Mouse (Mus musculus): Measurements from ENCODE around the gene Prkcz. TPM values are rescaled to one million over a fixed set of nuclear protein-coding genes. Genes with fewer than 3 reads are reported as not detected.

Gene Prkcz
- polyA plus RNA-seq (2016; fragmentation: Nextera tagmentation; extraction: Ambion mirVana) = 12.4 and 13.7 TPM in 2 replicates

DNA sequence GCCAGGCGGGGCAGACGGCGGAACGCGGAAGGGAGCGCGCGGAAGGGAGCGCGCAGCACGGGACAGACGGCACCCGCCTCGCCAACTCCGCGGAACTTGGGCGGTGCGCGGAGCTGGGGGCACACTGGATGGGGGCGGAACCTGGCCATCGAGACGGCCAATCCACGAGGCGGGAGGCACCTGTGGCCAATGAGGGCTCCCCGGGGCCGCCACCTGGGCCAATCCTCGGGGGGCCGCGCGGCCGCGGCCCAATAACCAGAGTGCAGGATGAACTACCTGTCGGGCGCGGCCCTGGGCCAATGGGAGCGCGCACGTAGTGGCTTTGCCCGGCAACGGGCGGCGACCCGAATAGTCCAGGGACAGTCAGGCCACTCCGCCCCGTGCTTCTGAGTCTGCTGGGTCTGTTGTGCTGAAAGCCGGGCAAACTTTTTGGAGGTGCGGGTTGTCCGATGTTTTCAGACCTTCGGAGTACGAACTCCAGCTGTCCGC is at the start of gene Prkcz:
Gene Prkcz, minus strand, starts transcription at position 59 of the 489 bp plus-strand sequence.
- H3K27me3 ChIP-seq (replicated peaks; ENCODE audit: low read depth, poor library complexity, severe bottlenecking) = peaks cover 82% of the 10 kb centered on the region
- DNase-seq (ENCODE audit: low spot score) = peak; percentile 90

DNA sequence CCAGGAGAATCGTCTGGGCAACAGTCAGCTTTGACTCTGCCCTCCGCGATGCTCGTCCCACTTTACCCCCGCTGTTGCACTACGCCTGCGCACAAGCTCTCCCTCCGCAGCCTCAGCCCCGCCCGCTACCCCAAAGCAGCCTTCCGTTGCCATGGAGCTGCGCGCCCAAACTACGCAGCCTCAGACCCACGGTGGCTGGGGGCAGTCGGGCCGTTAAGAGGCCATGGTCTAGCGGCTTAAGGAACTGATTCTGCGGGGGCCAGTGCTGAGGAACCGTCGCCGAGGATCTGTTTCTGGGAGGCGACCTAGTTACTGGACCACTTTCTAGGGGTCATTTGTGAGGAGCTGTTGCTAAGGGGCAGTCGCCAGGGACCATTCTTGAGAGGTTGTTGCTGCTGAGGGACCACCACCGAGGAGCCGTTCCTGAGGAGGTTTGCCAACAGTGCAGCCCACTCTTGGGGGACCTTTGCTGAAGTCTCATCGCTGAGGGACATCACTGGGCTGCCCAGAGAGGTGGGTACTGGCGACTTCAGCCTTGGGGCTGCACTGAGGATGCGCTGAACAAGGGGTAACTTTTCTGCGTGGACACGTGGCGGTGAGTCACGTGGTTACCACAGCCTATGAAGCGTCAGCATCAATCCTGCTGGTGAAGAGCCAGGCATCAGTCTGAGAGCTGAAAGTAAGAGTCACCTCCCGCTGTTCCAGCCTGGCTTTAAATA is 48.1 kb upstream of the Prkcz start, which contains the start of gene Cfap74:
Gene Cfap74, plus strand, starts transcription at position 133 of the 719 bp plus-strand sequence.
- peak within 1 kb of the TSS; percentile 72 for H3K4me3 ChIP-seq
- peak within 1 kb of the TSS; percentile 85 for H3K27ac ChIP-seq (replicated peaks)
- peak; percentile 94 for DNase-seq (ENCODE audit: low spot score)
- under 1% methylated on average over 35 of the region's 35 CpGs for WGBS
- H3K9me3 ChIP-seq = 0 out of 2 replicates have a peak, but pooled peaks cover 3% of the 10 kb centered on the region
- peaks cover 9% of the 10 kb centered on the region; the same call in 1 of the 2 replicates for H3K27me3 ChIP-seq (replicated peaks; ENCODE audit: low read depth, poor library complexity, severe bottlenecking)
- H3K4me1 ChIP-seq = peaks cover 13% of the 10 kb centered on the region
- no peaks in the 10 kb centered on the region for H3K36me3 ChIP-seq (replicated peaks)

More for the DNA sequence above, at the start of gene Prkcz:
- Histone ChIP-seq H3K36me3 (replicated peaks) (no peaks in the 10 kb centered on the region), H3K27ac (replicated peaks) (peak within 1 kb of the TSS; percentile 45; the same call in 1 of the 2 replicates), H3K4me3 (peak within 1 kb of the TSS; percentile 63), H3K9me3 (no peaks in the 10 kb centered on the region), H3K4me1 (peaks cover 38% of the 10 kb centered on the region)
- under 1% methylated on average over 51 of the region's 51 CpGs for WGBS

DNA sequence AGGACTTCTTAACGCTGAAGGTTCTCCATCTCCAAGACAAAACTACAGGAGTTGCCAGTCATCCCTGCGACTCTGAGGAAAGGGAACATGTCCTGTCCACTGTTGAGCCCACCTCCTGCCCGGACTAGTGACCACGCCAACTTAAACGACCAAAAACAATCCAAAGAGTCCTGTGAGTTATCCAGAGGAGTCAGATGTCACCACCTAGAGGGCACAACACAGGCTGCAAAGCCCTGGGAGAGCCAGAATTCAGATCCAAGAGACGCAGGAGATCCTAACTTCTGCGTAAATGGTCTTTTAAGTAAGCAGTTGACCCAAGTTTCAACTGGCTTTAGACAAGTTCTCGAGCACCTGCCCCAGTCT is 47.5 kb upstream of the Prkcz start:
- Histone ChIP-seq H3K27ac (replicated peaks) (peak overlapping the region; percentile 85), H3K4me3 (peak overlapping the region; percentile 72), H3K9me3 (0 out of 2 replicates have a peak, but pooled peaks cover 5% of the 10 kb centered on the region), H3K27me3 (replicated peaks; ENCODE audit: low read depth, poor library complexity, severe bottlenecking) (peaks cover 9% of the 10 kb centered on the region; the same call in 1 of the 2 replicates), H3K36me3 (replicated peaks) (no peaks in the 10 kb centered on the region), H3K4me1 (peaks cover 13% of the 10 kb centered on the region)
- WGBS = 2% methylated on average over 8 of the region's 8 CpGs
- DNase-seq (ENCODE audit: low spot score) = no peak

DNA sequence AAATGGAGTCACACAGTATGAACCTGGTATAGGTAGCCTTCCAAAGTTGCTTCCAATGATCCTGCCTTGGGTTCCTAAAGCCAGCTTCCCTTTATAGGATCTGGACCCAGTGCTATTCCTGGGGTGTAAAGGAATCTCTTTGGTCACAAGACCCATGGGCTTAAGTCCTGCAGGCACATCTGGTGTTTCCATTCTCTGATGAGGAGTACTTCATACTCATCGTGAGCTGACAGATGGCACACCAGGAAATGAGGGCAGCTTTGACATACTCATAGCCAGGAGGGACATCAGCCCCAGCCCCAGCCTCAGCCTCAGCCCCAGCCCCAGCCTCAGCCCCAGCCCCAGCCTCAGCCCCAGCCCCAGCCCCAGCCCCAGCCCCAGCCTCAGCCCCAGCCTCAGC is 41.3 kb upstream of the Prkcz start:
- Histone ChIP-seq H3K27ac (replicated peaks) (no peak overlapping the region), H3K36me3 (replicated peaks) (no peaks in the 10 kb centered on the region), H3K4me1 (peaks cover 10% of the 10 kb centered on the region), H3K4me3 (no peak overlapping the region), H3K9me3 (0 out of 2 replicates have a peak, but pooled peaks cover 5% of the 10 kb centered on the region), H3K27me3 (replicated peaks; ENCODE audit: low read depth, poor library complexity, severe bottlenecking) (peaks cover 46% of the 10 kb centered on the region)
- DNase-seq (ENCODE audit: low spot score) = no peak
- 73% methylated on average over 1 of the region's 1 CpGs for WGBS

DNA sequence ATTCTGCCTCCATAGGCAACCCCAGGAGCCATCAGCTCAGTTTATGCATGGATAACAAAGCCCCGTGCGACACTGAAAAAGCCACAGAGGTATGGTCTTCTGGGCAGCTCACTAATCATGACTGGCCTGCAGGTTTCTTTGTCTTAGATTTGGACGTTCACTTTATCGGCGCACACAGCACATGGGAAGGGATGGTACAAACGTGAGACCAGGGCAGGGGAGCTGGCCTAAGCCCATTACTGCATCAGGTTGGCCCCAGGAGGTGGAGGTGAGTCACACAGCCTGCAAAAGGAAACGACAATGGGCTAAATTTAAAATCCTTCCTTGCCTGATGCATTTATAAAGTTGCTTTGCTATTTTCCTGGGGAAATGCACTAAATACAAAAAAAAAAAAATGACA is 40.0 kb upstream of the Prkcz start:
- WGBS = 74% methylated on average over 7 of the region's 7 CpGs

DNA sequence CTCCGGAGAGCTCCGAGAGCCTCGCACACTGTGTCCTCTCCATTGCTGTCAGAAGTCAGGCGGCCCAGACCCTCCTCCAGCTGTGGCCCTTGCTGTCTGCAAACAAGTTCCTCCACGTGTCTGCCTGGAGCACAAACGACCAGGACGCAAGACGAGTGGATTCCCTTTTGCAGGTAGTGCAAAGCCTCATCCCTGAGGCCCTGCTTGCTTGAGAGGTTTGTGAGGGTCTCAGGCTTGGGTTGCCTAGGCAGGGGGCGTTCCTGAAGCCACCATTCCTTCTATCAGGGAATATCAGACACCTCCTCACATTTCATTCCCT is 37.0 kb upstream of the Prkcz start:
- Histone ChIP-seq H3K36me3 (replicated peaks) (no peaks in the 10 kb centered on the region), H3K27me3 (replicated peaks; ENCODE audit: low read depth, poor library complexity, severe bottlenecking) (peaks cover 61% of the 10 kb centered on the region), H3K4me3 (peak overlapping the region; percentile 58), H3K4me1 (peaks cover 12% of the 10 kb centered on the region), H3K27ac (replicated peaks) (no peak overlapping the region), H3K9me3 (no peaks in the 10 kb centered on the region)
- 4% methylated on average over 9 of the region's 9 CpGs for WGBS
- no peak for DNase-seq (ENCODE audit: low spot score)

More for the DNA sequence above, 40.0 kb upstream of the Prkcz start:
- Histone ChIP-seq H3K27ac (replicated peaks) (no peak overlapping the region), H3K4me1 (peaks cover 12% of the 10 kb centered on the region), H3K36me3 (replicated peaks) (no peaks in the 10 kb centered on the region), H3K4me3 (no peak overlapping the region), H3K9me3 (0 out of 2 replicates have a peak, but pooled peaks cover 5% of the 10 kb centered on the region), H3K27me3 (replicated peaks; ENCODE audit: low read depth, poor library complexity, severe bottlenecking) (peaks cover 50% of the 10 kb centered on the region)
- no peak for DNase-seq (ENCODE audit: low spot score)

DNA sequence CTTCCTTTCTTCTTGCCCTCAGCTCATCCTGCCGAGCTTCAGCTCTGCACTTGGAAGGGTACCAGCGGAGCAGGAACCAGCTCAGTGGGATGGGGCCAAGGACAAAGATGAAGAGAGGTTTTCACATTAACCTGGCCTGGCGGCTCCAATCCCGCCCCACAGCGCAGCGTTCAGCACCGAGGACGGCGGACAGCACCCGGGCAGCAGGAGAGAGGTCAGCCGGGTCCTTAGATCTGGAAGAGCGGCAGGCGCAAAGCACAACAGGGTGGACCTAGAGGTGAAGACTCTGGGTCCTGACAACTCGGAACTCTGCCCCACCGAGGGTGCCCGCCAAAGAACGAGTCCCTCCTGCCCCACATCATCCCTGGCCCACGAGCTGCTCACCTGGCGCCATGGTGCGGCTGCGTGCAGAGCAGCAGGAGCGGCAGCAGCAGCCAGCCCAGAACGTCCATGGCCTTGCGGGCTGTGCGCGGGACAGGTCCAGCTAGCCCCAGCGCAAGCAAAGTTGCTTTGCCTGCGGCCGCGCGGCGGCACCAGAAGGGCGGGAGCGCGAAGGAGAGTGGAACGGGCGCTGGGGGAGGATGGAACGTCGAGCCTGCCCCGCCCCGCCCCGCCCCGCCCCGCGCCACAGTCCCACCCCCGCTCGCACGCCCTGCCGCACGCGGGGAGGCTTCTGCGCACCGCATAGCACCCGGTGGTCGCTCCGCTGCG is 36.5 kb upstream of the Prkcz start, which contains the start of gene Gabrd:
Gene Gabrd, minus strand, starts transcription at position 602 of the 711 bp plus-strand sequence.
- whole genome bisulfite sequencing = under 1% methylated on average over 57 of the region's 57 CpGs
- Histone ChIP-seq H3K36me3 (replicated peaks) (no peaks in the 10 kb centered on the region), H3K9me3 (no peaks in the 10 kb centered on the region), H3K27ac (replicated peaks) (no peak within 1 kb of the TSS), H3K27me3 (replicated peaks; ENCODE audit: low read depth, poor library complexity, severe bottlenecking) (peaks cover 61% of the 10 kb centered on the region), H3K4me1 (peaks cover 12% of the 10 kb centered on the region), H3K4me3 (peak within 1 kb of the TSS; percentile 58)
- peak; percentile 85 for DNase-seq (ENCODE audit: low spot score)

DNA sequence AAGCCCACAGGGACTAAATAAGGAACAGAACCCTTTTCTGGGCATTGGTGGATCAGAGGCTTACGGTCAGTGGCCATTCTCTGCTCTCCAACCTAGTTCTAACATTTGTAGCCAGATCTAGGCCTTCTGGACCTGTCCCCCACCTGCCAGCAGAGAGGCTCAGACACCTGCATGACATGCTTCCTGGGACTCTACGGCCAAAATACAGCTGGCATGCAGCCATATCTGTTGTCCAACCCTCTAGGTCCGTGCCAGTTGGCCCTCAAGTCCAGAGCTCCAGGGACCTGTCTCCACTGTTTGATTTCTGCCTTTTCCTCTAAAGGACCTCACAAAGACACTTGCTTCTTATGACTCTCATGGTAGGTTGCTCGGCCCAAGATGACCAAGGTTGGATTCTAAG is 35.6 kb upstream of the Prkcz start:
- Histone ChIP-seq H3K27ac (replicated peaks) (no peak overlapping the region), H3K4me3 (no peak overlapping the region), H3K27me3 (replicated peaks; ENCODE audit: low read depth, poor library complexity, severe bottlenecking) (peaks cover 61% of the 10 kb centered on the region), H3K4me1 (peaks cover 12% of the 10 kb centered on the region), H3K36me3 (replicated peaks) (no peaks in the 10 kb centered on the region), H3K9me3 (no peaks in the 10 kb centered on the region)
- no peak for DNase-seq (ENCODE audit: low spot score)
- WGBS = 84% methylated on average over 4 of the region's 4 CpGs

DNA sequence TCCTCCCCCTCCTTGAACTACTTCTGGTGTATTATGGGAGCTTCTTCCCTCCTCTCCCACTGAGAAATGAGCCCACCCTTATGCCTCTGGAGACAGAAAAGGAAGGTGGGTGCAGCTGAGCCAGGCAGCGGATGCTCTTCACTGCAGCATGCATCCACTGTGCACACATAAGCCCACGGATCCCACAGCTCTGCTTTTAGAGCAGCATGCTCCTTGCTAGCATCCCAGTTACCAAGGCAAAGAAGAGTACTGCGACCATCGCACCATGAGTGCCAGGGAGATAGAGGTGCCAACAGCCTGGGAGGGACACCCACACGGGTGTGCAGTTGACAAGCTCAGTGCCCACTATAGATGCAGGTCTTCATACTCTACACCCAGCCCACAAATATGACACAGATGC is 34.3 kb upstream of the Prkcz start:
- no peaks in the 10 kb centered on the region for H3K9me3 ChIP-seq
- no peak for DNase-seq (ENCODE audit: low spot score)
- no peak overlapping the region for H3K4me3 ChIP-seq
- H3K27me3 ChIP-seq (replicated peaks; ENCODE audit: low read depth, poor library complexity, severe bottlenecking) = peaks cover 54% of the 10 kb centered on the region
- H3K4me1 ChIP-seq = peaks cover 12% of the 10 kb centered on the region
- H3K36me3 ChIP-seq (replicated peaks) = no peaks in the 10 kb centered on the region
- H3K27ac ChIP-seq (replicated peaks) = no peak overlapping the region
- WGBS = 89% methylated on average over 5 of the region's 5 CpGs

DNA sequence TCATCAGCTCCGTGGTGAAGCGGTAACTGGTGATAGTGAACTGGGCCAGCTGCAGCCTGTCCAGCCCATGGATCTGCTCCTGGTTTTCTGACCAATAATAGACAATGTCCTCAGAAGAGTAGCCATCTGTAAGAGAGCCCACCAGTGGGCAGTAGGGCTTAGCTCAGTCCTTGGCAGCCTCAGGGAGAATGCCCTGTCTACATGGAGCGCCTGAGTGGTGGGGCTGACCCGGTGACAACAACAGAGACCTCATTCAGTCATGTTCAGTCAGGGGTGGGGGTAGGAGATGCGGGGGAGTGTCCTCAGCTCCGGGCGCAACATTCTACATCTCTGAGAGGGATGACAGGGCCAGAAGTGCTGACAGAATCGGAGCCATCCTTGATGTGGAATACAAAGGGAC is 26.0 kb upstream of the Prkcz start:
- no peaks in the 10 kb centered on the region for H3K36me3 ChIP-seq (replicated peaks)
- no peak for DNase-seq (ENCODE audit: low spot score)
- no peaks in the 10 kb centered on the region for H3K9me3 ChIP-seq
- 0 out of 2 replicates have a peak, but pooled peaks cover 4% of the 10 kb centered on the region for H3K27me3 ChIP-seq (replicated peaks; ENCODE audit: low read depth, poor library complexity, severe bottlenecking)
- WGBS = 64% methylated on average over 8 of the region's 8 CpGs
- H3K27ac ChIP-seq (replicated peaks) = no peak overlapping the region
- H3K4me3 ChIP-seq = no peak overlapping the region
- H3K4me1 ChIP-seq = 0 out of 2 replicates have a peak, but pooled peaks cover 5% of the 10 kb centered on the region

DNA sequence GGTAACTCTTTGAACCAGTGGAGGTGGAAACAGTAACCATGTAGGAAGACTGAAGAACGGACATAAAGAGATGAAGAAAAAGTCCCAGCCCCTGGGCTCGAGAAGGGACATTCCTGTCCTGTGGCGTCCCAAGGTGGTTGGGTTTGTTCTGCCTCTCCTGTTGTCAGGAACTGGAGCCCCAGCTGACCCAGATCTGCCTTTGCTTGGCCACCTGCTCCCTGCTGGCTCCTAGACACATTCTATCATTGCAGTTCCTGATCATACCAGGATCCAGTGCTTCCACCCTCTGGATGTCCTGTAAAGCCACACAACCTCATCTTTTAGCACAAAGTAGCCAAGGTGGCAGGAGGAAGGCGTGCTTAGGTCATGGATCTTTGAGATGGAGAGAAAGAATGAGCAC is 22.2 kb upstream of the Prkcz start:
- DNase-seq (ENCODE audit: low spot score) = no peak
- 78% methylated on average over 4 of the region's 4 CpGs for whole genome bisulfite sequencing
- Histone ChIP-seq H3K36me3 (replicated peaks) (no peaks in the 10 kb centered on the region), H3K9me3 (no peaks in the 10 kb centered on the region), H3K4me3 (no peak overlapping the region), H3K4me1 (0 out of 2 replicates have a peak, but pooled peaks cover 5% of the 10 kb centered on the region), H3K27me3 (replicated peaks; ENCODE audit: low read depth, poor library complexity, severe bottlenecking) (0 out of 2 replicates have a peak, but pooled peaks cover 4% of the 10 kb centered on the region), H3K27ac (replicated peaks) (no peak overlapping the region)

DNA sequence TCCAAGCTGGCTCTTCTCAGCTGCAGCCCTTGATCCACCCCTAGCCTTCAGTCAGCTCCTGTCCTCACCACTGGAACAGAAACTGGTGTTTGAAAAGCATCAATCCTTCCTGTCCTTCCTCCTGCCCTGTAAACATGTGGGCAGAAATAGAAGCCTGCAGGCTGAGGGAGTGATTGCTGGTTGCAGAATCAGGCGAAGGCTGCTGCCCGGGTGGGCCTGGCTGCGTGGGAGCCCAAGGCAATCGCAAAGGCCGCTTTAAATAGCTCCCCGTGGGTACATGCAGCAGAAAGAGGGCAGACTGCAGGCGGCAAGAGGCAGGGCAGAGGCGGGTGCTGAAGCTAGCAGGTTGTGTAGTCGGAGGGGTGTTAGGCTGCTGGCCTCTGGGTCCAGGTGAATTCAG is 21.6 kb upstream of the Prkcz start:
- DNase-seq (ENCODE audit: low spot score) = no peak
- Histone ChIP-seq H3K36me3 (replicated peaks) (no peaks in the 10 kb centered on the region), H3K27ac (replicated peaks) (no peak overlapping the region), H3K27me3 (replicated peaks; ENCODE audit: low read depth, poor library complexity, severe bottlenecking) (0 out of 2 replicates have a peak, but pooled peaks cover 4% of the 10 kb centered on the region), H3K4me3 (no peak overlapping the region), H3K9me3 (no peaks in the 10 kb centered on the region), H3K4me1 (0 out of 2 replicates have a peak, but pooled peaks cover 5% of the 10 kb centered on the region)
- 36% methylated on average over 9 of the region's 9 CpGs for WGBS
